Mouse (Mus musculus) lung, postnatal 25 days (tissue): Measurements from ENCODE around the gene Fam129a.

Source experiments
- DNase-seq: peaks from one replicate; pipeline ENCODE4 v3.0.0; 2022; ENCODE audit warnings: low spot score

The Fam129a gene

GRCm38 (mm10) chr1:151664384-151664783 is 93.4 kb downstream of the Fam129a start:
- no peak for DNase-seq

GRCm38 (mm10) chr1:151664837-151665431 is 93.9 kb downstream of the Fam129a start:
- DNase-seq = peak; percentile 37

- DNase-seq = no peak
These were observed 96.5 kb downstream of the Fam129a start for GRCm38 (mm10) chr1:151667351-151668074.

- DNase-seq = no peak
These were observed 99.1 kb downstream of the Fam129a start for GRCm38 (mm10) chr1:151670006-151670591.

- no peak for DNase-seq
These were observed 104.7 kb downstream of the Fam129a start for GRCm38 (mm10) chr1:151675684-151676083.

- DNase-seq = no peak
These were observed 106.3 kb downstream of the Fam129a start for GRCm38 (mm10) chr1:151677185-151677809.

- no peak for DNase-seq
These were observed 107.0 kb downstream of the Fam129a start for GRCm38 (mm10) chr1:151677975-151678374.

GRCm38 (mm10) chr1:151679153-151679552 is 108.2 kb downstream of the Fam129a start:
- DNase-seq = no peak

- DNase-seq = no peak
These were observed 109.1 kb downstream of the Fam129a start for GRCm38 (mm10) chr1:151679883-151680613.

GRCm38 (mm10) chr1:151680971-151681370 is 110.0 kb downstream of the Fam129a start:
- DNase-seq = no peak

GRCm38 (mm10) chr1:151682896-151683295 is 111.9 kb downstream of the Fam129a start:
- no peak for DNase-seq

- no peak for DNase-seq
These were observed 113.5 kb downstream of the Fam129a start for GRCm38 (mm10) chr1:151684451-151684892.

GRCm38 (mm10) chr1:151684978-151685377 is 114.0 kb downstream of the Fam129a start:
- no peak for DNase-seq

GRCm38 (mm10) chr1:151685666-151686309 is 114.8 kb downstream of the Fam129a start:
- DNase-seq = no peak

GRCm38 (mm10) chr1:151686696-151687095 is 115.7 kb downstream of the Fam129a start:
- peak; percentile 59 for DNase-seq

GRCm38 (mm10) chr1:151689032-151689431 is 118.0 kb downstream of the Fam129a start:
- DNase-seq = no peak

- DNase-seq = no peak
These were observed 118.6 kb downstream of the Fam129a start for GRCm38 (mm10) chr1:151689561-151689960.

GRCm38 (mm10) chr1:151690061-151690460 is 119.1 kb downstream of the Fam129a start:
- DNase-seq = no peak

- no peak for DNase-seq
These were observed 119.7 kb downstream of the Fam129a start for GRCm38 (mm10) chr1:151690583-151691193.

- DNase-seq = peak; percentile 74
These were observed 121.9 kb downstream of the Fam129a start for GRCm38 (mm10) chr1:151692867-151693266.

GRCm38 (mm10) chr1:151696751-151697150 is 125.8 kb downstream of the Fam129a start:
- no peak for DNase-seq
